Mouse (Mus musculus): Measurements from ENCODE around the gene Prdx1.

DNA sequence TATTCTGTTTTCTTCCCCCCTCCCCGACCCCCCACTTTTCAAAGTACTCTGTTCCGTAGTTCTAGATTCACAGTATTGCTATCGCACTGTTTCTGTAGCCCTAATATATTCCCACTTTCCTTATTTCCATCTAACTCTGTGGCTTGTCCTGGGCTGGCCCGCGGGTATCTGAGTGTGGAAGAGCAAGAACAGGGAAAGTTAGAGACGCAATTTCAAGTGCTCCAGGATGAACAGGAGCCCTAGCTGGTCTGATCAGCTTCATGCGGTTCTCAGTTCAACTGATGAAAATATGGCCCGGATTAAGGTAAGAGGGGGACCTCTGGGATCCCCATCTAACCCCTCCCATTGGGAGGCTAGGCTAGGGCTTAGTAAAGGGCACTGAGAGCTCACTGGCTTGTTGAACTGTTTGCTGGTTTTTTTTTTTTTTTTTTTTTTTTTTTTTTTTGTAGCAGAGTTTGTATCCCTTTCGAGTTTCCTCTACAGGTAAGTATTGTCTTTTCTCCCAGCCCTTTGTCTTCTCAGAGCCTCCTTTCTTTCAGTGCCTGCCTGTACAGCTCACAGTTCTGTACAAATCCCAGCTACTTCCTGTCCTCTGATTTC is 23.5 kb downstream of the Prdx1 start:
- TF ChIP-seq CTCF (IDR thresholded peaks at IDR 0.05; ENCODE audit: extremely low read depth, insufficient read depth, low read length) = no peak
- no peak for TF ChIP-seq POLR2A (IDR thresholded peaks at IDR 0.05; ENCODE audit: extremely low read depth, insufficient read depth, low read length)
